Mouse (Mus musculus) stomach, postnatal 0 days (tissue): ENCODE results near the gene Kif21b.

ENCODE experiments used
- CTCF ChIP-seq: IDR thresholded peaks from 2 replicates; pipeline ENCODE4 v1.5.1; 2016; ENCODE audit warnings: antibody characterized with exemption, low read depth, mild to moderate bottlenecking, moderate library complexity
- EP300 ChIP-seq: optimal IDR thresholded peaks from 2 replicates; pipeline ENCODE3; 2016; ENCODE audit warnings: antibody characterized with exemption

- TF ChIP-seq CTCF (no peak), EP300 (no peak)
Measured at GRCm38 (mm10) chr1:136133570-136134240, 2.5 kb downstream of the Kif21b start.
